Mouse (Mus musculus): Measurements from ENCODE around the gene Gdpgp1.

GRCm38 (mm10) chr7:80241661-80242060, 9.0 kb downstream of the Gdpgp1 start:
- no peak for TF ChIP-seq CTCF (IDR thresholded peaks at IDR 0.05 in 2 of 3, conservative IDR thresholded peaks at IDR 0.05 in 1 of 3; ENCODE audit: control insufficient read depth in 1 of 3, insufficient read depth in 1 of 3, low read depth in 2 of 3, low read length in 3 of 3, poor library complexity in 1 of 3, severe bottlenecking in 1 of 3)
- TF ChIP-seq EP300 (IDR thresholded peaks at IDR 0.05; ENCODE audit: low read depth in 1 of 2, low read length in 2 of 2), result no peak
- TF ChIP-seq JUND (IDR thresholded peaks at IDR 0.05; ENCODE audit: low read depth, low read length), result no peak
- TF ChIP-seq MEF2A (IDR thresholded peaks at IDR 0.05; ENCODE audit: extremely low read depth, insufficient replicate concordance, low read depth, low read length, poor library complexity, severe bottlenecking), result no peak
- no peak for TF ChIP-seq E2F4 (IDR thresholded peaks at IDR 0.05; ENCODE audit: borderline replicate concordance, low read depth, low read length)
- TF ChIP-seq ZNF384 (IDR thresholded peaks at IDR 0.05; ENCODE audit: low read depth, low read length), result no peak
- no peak for TF ChIP-seq MAFK (IDR thresholded peaks at IDR 0.05; ENCODE audit: borderline replicate concordance, low read depth, low read length)
- TF ChIP-seq POLR2A (IDR thresholded peaks at IDR 0.05; ENCODE audit: control insufficient read depth in 1 of 2, insufficient read depth in 1 of 2, low read depth in 1 of 2, low read length in 2 of 2, poor library complexity in 1 of 2), result no peak
- TF ChIP-seq ETS1 (IDR thresholded peaks at IDR 0.05; ENCODE audit: low read depth, low read length), result no peak
- TF ChIP-seq KAT2A (conservative IDR thresholded peaks at IDR 0.05; ENCODE audit: low read depth, low read length), result no peak
- TF ChIP-seq POLR2AphosphoS5 (IDR thresholded peaks at IDR 0.05; ENCODE audit: borderline replicate concordance, low read depth, low read length), result no peak

Measured in MEL (cell line).